Mouse (Mus musculus) liver, postnatal 0 days (tissue): ENCODE results near the gene Sf3b6. TPM values are rescaled to one million over a fixed set of nuclear protein-coding genes. Genes with fewer than 3 reads are reported as not detected.

Source experiments
- ATAC-seq: fragments of 200-750 bp; cut with Nextera tagmentation; 2 replicates; pipeline ENCODE4 v1.8.0; 2017; ENCODE audit warnings: mild to moderate bottlenecking, moderate library complexity
- DNase-seq: peaks from one replicate; pipeline ENCODE4 v3.0.0-alpha.2; 2016
- H3K27ac ChIP-seq: fragments of 300-500 bp; sonication (generic); 2 replicates; pipeline ENCODE4 v1.5.1; 2014; ENCODE audit warnings: antibody characterized with exemption, moderate library complexity, mild to moderate bottlenecking, low read depth
- H3K27me3 ChIP-seq: fragments of 300-500 bp; sonication (generic); 2 replicates; pipeline ENCODE4 v1.6.1; 2014; ENCODE audit warnings: low read length, control low read depth, mixed read lengths; ENCODE audit not compliant: insufficient read depth
- H3K36me3 ChIP-seq: fragments of 300-500 bp; sonication (generic); replicated peaks from 2 replicates; pipeline ENCODE4 v1.6.1; 2014; ENCODE audit warnings: mild to moderate bottlenecking, control low read depth, low read length, moderate library complexity, mixed read lengths; ENCODE audit not compliant: insufficient read depth
- H3K4me1 ChIP-seq: fragments of 300-500 bp; sonication (generic); 2 replicates; pipeline ENCODE4 v1.6.1; 2014; ENCODE audit warnings: antibody characterized with exemption, mild to moderate bottlenecking, control low read depth; ENCODE audit not compliant: insufficient read depth
- H3K4me2 ChIP-seq: fragments of 300-500 bp; sonication (generic); 2 replicates; pipeline ENCODE4 v1.6.1; 2014; ENCODE audit warnings: low read depth, mild to moderate bottlenecking, low read length, moderate library complexity, mixed read lengths
- H3K4me3 ChIP-seq: fragments of 300-500 bp; sonication (generic); 2 replicates; pipeline ENCODE4 v1.5.1; 2014; ENCODE audit warnings: low read depth, low read length
- H3K9ac ChIP-seq: fragments of 300-500 bp; sonication (generic); replicated peaks from 2 replicates; pipeline ENCODE4 v1.6.1; 2014; ENCODE audit warnings: mild to moderate bottlenecking, moderate library complexity
- H3K9me3 ChIP-seq: fragments of 300-500 bp; sonication (generic); 2 replicates; pipeline ENCODE4 v1.6.1; 2016; ENCODE audit warnings: mild to moderate bottlenecking, control low read depth, low read length, mixed read lengths
- CTCF ChIP-seq: sonication (generic); IDR thresholded peaks from 2 replicates; pipeline ENCODE4 v1.5.1; 2016; ENCODE audit warnings: antibody characterized with exemption, low read depth
- EP300 ChIP-seq: IDR thresholded peaks from 2 replicates; pipeline ENCODE4 v1.6.1; 2016; ENCODE audit warnings: antibody characterized with exemption, low read depth, mild to moderate bottlenecking
- WGBS: fragments of 180-500 bp; shearing (Covaris S2); extraction: QIAGEN DNeasy Blood & Tissue Kit; methylation state at CpG from one replicate; pipeline ENCODE4 v1.1.7; 2014; ENCODE audit not compliant: insufficient replicate concordance; 5-methylcytosine and 5-hydroxymethylcytosine counted together
- polyA plus RNA-seq: library from polyadenylated mRNA; unstranded; fragments of >200 nt; fragmentation: Nextera tagmentation; extraction: Ambion mirVana; gene quantifications from 2 replicates; pipeline ENCODE4 v1.2.1, GENCODE M21; 2015

The Sf3b6 gene
- polyA plus RNA-seq, 1 experiment from 2014 or later, result 130 TPM

DNA sequence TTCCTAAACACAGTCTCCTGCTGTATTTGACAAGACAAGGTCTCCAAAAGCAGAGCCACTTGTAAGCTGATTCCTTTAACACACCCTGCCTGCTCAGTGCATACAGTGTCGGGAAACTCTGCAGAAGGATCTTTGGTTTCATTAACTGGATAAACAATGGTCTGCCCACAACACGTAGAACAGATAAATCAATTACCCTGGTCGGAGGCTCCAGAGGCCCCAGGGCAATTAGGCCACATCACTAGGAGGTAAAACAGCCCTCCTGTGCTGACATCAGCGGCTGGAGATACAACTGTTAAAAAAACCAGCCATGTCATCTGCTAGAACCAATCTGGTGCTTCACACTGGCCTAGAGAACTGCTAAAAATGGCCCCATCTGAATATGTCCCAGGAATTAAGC lies 19.6 kb downstream of the Sf3b6 start:
- TF ChIP-seq EP300 (no peak), CTCF (no peak)
- 0 out of 2 replicates have a peak, but pooled peaks cover 3% of the 10 kb centered on the region for H3K27me3 ChIP-seq
- no peaks in the 10 kb centered on the region; the same call in 1 of the 2 replicates for H3K36me3 ChIP-seq
- H3K9me3 ChIP-seq, result no peaks in the 10 kb centered on the region
- peak; percentile 59 for ATAC-seq
- no peak for DNase-seq
- no peak overlapping the region for H3K4me2 ChIP-seq
- H3K4me3 ChIP-seq, result no peak overlapping the region
- 0 out of 2 replicates have a peak overlapping the region, but pooled peaks have one; percentile 25 for H3K27ac ChIP-seq
- no peak overlapping the region for H3K9ac ChIP-seq
- 48% methylated on average over 4 of the region's 4 CpGs for WGBS
- H3K4me1 ChIP-seq, result peaks cover 10% of the 10 kb centered on the region; the same call in 1 of the 2 replicates

- Histone ChIP-seq H3K4me2 (peak overlapping the region; percentile 100), H3K36me3 (no peaks in the 10 kb centered on the region), H3K4me3 (no peak overlapping the region), H3K27me3 (0 out of 2 replicates have a peak, but pooled peaks cover 3% of the 10 kb centered on the region), H3K4me1 (peaks cover 21% of the 10 kb centered on the region), H3K9ac (no peak overlapping the region), H3K27ac (no peak overlapping the region), H3K9me3 (no peaks in the 10 kb centered on the region)
- WGBS, result 31% methylated on average over 6 of the region's 6 CpGs
- DNase-seq (no peak), ATAC-seq (no peak)
- TF ChIP-seq EP300 (no peak), CTCF (no peak)
These were observed 22.7 kb downstream of the Sf3b6 start for GRCm38 (mm10) chr12:4840010-4840409.

DNA sequence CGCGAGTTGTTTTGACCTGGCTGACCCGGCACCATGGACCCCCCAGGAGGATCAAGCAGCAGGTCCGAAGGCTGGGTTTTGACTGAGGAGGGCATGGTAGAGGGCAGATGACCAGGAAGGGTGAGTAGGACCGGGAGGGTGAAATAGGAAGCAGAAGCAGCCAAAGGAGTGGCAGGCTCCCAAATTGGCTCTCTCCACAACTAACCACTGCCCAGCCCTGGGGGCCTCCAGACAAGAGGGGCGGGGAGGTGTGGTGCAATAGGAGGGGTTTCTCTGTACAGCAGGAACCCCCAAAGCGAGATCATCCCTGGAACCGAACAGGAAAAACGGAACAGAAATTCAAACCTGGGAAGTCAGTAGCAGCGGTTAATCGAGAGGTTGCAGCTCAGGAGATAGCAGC lies 23.4 kb downstream of the Sf3b6 start:
- 0 out of 2 replicates have a peak, but pooled peaks cover 3% of the 10 kb centered on the region for H3K27me3 ChIP-seq
- H3K4me2 ChIP-seq, result peak overlapping the region; percentile 100
- no peaks in the 10 kb centered on the region for H3K9me3 ChIP-seq
- TF ChIP-seq EP300 (no peak), CTCF (no peak)
- no peak for ATAC-seq
- 2% methylated on average over 11 of the region's 11 CpGs for WGBS
- peak overlapping the region; percentile 73 for H3K4me3 ChIP-seq
- H3K4me1 ChIP-seq, result peaks cover 21% of the 10 kb centered on the region
- peak overlapping the region; percentile 75 for H3K9ac ChIP-seq
- H3K36me3 ChIP-seq, result no peaks in the 10 kb centered on the region
- DNase-seq, result no peak
- no peak overlapping the region for H3K27ac ChIP-seq

- peak within 1 kb of the TSS; percentile 73 for H3K4me3 ChIP-seq
- no peak within 1 kb of the TSS for H3K27ac ChIP-seq
- H3K27me3 ChIP-seq, result 0 out of 2 replicates have a peak, but pooled peaks cover 3% of the 10 kb centered on the region
- WGBS, result 0% methylated on average over 36 of the region's 37 CpGs
- ATAC-seq (peak; percentile 17; the same call in 1 of the 2 replicates), DNase-seq (peak; percentile 65)
- no peaks in the 10 kb centered on the region for H3K9me3 ChIP-seq
- peaks cover 21% of the 10 kb centered on the region for H3K4me1 ChIP-seq
- TF ChIP-seq EP300, result no peak
- no peak for TF ChIP-seq CTCF
- peak within 1 kb of the TSS; percentile 100 for H3K4me2 ChIP-seq
- H3K36me3 ChIP-seq, result no peaks in the 10 kb centered on the region
- H3K9ac ChIP-seq, result peak within 1 kb of the TSS; percentile 75
These were observed 24.1 kb downstream of the Sf3b6 start, which contains the start of gene Fkbp1b for GRCm38 (mm10) chr12:4841392-4841887. Gene Fkbp1b (minus strand): TSS chr12:4841591.

DNA sequence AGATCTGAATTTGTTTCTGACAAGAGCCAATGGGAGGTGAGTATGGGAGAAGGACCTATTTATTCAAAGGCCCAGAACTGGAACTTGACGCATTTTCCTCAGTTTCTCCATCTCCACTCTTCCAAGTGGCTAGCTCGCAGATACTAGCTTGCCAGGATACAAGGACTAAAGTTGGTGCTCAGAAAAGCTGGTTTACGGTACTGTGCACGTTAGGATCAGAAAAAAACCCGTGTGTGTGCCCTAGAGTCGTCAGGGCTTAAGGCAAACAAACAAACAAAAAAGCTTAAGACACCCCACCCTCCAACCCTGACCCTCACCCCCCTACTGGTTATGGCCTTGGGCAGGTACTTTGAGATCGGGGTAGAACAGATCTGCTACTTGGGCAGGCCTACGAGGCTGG lies 25.1 kb downstream of the Sf3b6 start:
- TF ChIP-seq CTCF (no peak), EP300 (no peak)
- no peak overlapping the region for H3K27ac ChIP-seq
- H3K27me3 ChIP-seq, result 0 out of 2 replicates have a peak, but pooled peaks cover 3% of the 10 kb centered on the region
- H3K9me3 ChIP-seq, result no peaks in the 10 kb centered on the region
- 84% methylated on average over 8 of the region's 8 CpGs for WGBS
- ATAC-seq (no peak), DNase-seq (no peak)
- H3K36me3 ChIP-seq, result no peaks in the 10 kb centered on the region
- peaks cover 21% of the 10 kb centered on the region for H3K4me1 ChIP-seq
- no peak overlapping the region; the same call in 1 of the 2 replicates for H3K4me2 ChIP-seq
- H3K9ac ChIP-seq, result no peak overlapping the region
- no peak overlapping the region for H3K4me3 ChIP-seq

DNA sequence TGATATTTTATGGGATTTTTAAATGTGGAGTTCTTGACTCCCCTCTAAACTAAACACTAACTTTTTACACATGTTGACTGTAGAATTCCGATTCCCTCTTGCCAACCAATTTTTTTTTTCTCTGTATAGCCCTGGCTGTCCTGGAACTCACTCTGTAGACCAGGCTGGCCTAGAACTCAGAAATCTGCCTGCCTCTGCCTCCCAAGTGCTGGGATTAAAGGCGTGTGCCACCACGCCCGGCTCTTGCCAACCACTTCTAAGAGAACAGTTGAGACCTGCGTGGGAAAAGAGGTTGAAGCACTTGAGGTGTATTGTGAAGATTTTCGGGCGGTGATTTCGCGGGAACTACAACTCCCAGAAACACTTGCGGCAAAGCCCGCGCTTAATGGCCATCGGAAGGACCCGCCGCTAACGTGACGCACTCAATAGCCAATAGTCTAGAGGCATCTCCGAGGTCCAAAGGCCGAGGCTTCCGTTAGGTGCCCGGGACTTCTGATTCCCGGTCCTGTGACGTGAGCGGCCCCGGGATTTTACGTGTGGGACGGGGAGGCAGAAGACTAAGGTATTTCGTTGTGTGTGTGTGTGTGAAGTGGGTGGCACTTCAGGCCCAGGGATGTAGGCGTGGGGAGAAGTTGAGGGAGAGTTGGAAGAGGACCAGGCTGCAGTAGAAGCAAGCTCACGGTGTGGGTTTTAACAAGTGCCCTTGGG lies 25.7 kb downstream of the Sf3b6 start, which contains the start of gene Wdcp:
Gene Wdcp (plus strand): TSS at position 414 of the 708 bp plus-strand sequence.
- Histone ChIP-seq H3K9ac (peak within 1 kb of the TSS; percentile 71), H3K4me2 (peak within 1 kb of the TSS; percentile 88), H3K36me3 (no peaks in the 10 kb centered on the region), H3K4me1 (peaks cover 21% of the 10 kb centered on the region), H3K9me3 (no peaks in the 10 kb centered on the region), H3K27ac (peak within 1 kb of the TSS; percentile 87), H3K27me3 (0 out of 2 replicates have a peak, but pooled peaks cover 3% of the 10 kb centered on the region), H3K4me3 (peak within 1 kb of the TSS; percentile 81)
- ATAC-seq (peak; percentile 93), DNase-seq (peak; percentile 90)
- TF ChIP-seq EP300 (no peak), CTCF (no peak)
- under 1% methylated on average over 30 of the region's 30 CpGs for WGBS
